Mouse (Mus musculus) liver, adult 2 months (tissue): ENCODE results near the gene Zcchc4. TPM values are rescaled to one million over a fixed set of nuclear protein-coding genes. Genes with fewer than 3 reads are reported as not detected.

ENCODE experiments used
- DNase-seq: peaks from one replicate; pipeline ENCODE4 v3.0.0-alpha.2; 2011; ENCODE audit warnings: low read depth, low spot score; ENCODE audit errors: extremely low read depth
- H3K27ac ChIP-seq: fragments of 200-500 bp; replicated peaks from 2 replicates; pipeline ENCODE4 v1.5.1; 2012; ENCODE audit warnings: low read depth, mild to moderate bottlenecking, control low read depth, inconsistent platforms, low read length; ENCODE audit not compliant: insufficient read depth
- H3K27me3 ChIP-seq: fragments of 200-500 bp; 2 replicates; pipeline ENCODE4 v1.6.1; 2012; ENCODE audit warnings: mild to moderate bottlenecking, moderate library complexity, low read length, inconsistent platforms; ENCODE audit not compliant: control insufficient read depth, insufficient read depth
- H3K36me3 ChIP-seq: fragments of 200-500 bp; 2 replicates; pipeline ENCODE4 v1.6.1; 2012; ENCODE audit warnings: low read length, inconsistent platforms; ENCODE audit not compliant: control insufficient read depth, insufficient read depth
- H3K4me1 ChIP-seq: fragments of 200-500 bp; 2 replicates; pipeline ENCODE4 v1.6.1; 2011; ENCODE audit warnings: low read length; ENCODE audit not compliant: control insufficient read depth, insufficient read depth
- H3K4me3 ChIP-seq: fragments of 200-500 bp; 2 replicates; pipeline ENCODE4 v1.5.1; 2011; ENCODE audit warnings: low read depth, mild to moderate bottlenecking, control low read depth, low read length, moderate library complexity; ENCODE audit not compliant: insufficient read depth
- H3K79me2 ChIP-seq: fragments of 200-500 bp; 2 replicates; pipeline ENCODE4 v1.6.1; 2012; ENCODE audit warnings: inconsistent platforms, mild to moderate bottlenecking, low read length, moderate library complexity; ENCODE audit not compliant: control insufficient read depth, insufficient read depth
- H3K9ac ChIP-seq: fragments of 200-500 bp; 2 replicates; pipeline ENCODE4 v1.6.1; 2012; ENCODE audit warnings: low read depth, mild to moderate bottlenecking, control low read depth, inconsistent platforms, low read length
- CTCF ChIP-seq: fragments of 200-500 bp; IDR thresholded peaks from 2 replicates; pipeline ENCODE4 v1.5.1; 2011; ENCODE audit warnings: low read depth, low read length, control low read depth
- POLR2A ChIP-seq: fragments of 200-500 bp; IDR thresholded peaks from 2 replicates; pipeline ENCODE4 v1.6.1; 2011; ENCODE audit warnings: low read length, control low read depth; ENCODE audit not compliant: insufficient read depth; ENCODE audit errors: extremely low read depth
- WGBS: fragments of 180-500 bp; shearing (Covaris S2); methylation state at CpG from one replicate; pipeline ENCODE4 v1.1.7; 2018; 5-methylcytosine and 5-hydroxymethylcytosine counted together
- polyA plus RNA-seq: library from polyadenylated mRNA; depleted of rRNA; stranded (reverse); fragments of >200 nt; gene quantifications from 2 replicates; pipeline ENCODE4 v1.2.3, GENCODE M21; 2012
- total RNA-seq: library from RNA; depleted of rRNA; stranded (reverse); fragments of >200 nt; gene quantifications from 2 replicates; pipeline ENCODE4 v1.2.3, GENCODE M21; 2014

Zcchc4 gene
- total and polyA plus RNA-seq, 2 experiments: 2.5 to 5.8 TPM

DNA sequence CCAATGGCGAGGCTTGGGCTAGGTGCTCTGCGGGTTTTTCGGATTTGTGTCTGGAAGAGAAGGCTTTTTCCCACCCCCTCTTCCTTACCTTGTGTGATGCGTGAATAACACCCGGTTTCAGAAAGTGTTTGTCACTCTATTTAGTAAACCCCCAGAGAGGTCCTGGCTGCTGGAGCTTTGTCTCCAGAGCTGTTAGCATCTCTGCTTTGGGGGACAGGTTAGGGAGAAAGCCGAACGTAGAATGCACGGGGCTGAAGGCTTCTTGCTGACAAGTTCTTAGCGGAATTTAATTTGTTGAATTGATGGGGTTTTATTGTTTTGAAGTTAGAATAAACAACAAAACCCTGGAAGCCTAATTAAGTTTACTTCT is 8.0 kb downstream of the Zcchc4 start:
- 1% methylated on average over 9 of the region's 9 CpGs for WGBS

DNA sequence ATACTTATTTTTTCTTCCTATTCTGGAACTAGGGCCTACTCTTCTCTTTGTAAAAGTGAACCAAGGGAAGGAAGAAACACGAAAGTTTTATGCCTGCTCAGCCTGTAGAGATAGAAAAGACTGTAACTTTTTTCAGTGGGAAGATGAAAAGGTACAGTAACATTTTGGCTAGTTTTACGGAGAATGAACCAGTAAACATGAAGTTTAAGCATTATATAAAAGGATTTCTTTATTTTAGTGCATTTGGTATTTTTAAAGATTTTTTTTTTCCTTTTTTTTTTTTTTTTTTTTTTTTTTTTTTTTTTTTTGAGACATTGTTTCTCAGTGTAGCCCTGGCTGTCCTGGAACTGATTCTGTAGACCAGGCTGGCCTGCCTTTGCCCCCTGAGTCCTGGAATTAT is 8.7 kb downstream of the Zcchc4 start:
- H3K79me2 ChIP-seq: no peaks in the 10 kb centered on the region
- H3K9ac ChIP-seq: no peak overlapping the region
- 94% methylated on average over 2 of the region's 2 CpGs for WGBS
- TF ChIP-seq POLR2A: no peak
- no peak for TF ChIP-seq CTCF
- no peak overlapping the region for H3K4me3 ChIP-seq
- H3K36me3 ChIP-seq: peaks cover 10% of the 10 kb centered on the region; the same call in 1 of the 2 replicates
- no peak overlapping the region for H3K27ac ChIP-seq
- no peaks in the 10 kb centered on the region for H3K27me3 ChIP-seq
- no peak for DNase-seq
- H3K4me1 ChIP-seq: no peaks in the 10 kb centered on the region

More for the DNA sequence above, 8.0 kb downstream of the Zcchc4 start:
- Histone ChIP-seq H3K79me2 (no peaks in the 10 kb centered on the region), H3K4me3 (peak overlapping the region; percentile 100), H3K9ac (peak overlapping the region; percentile 99), H3K27me3 (no peaks in the 10 kb centered on the region), H3K4me1 (no peaks in the 10 kb centered on the region), H3K27ac (peak overlapping the region; percentile 83), H3K36me3 (peaks cover 8% of the 10 kb centered on the region; the same call in 1 of the 2 replicates)
- TF ChIP-seq CTCF (no peak), POLR2A (no peak)
- no peak for DNase-seq

GRCm38 (mm10) chr5:52786556-52787322 is 11.5 kb downstream of the Zcchc4 start:
- Histone ChIP-seq H3K4me1 (no peaks in the 10 kb centered on the region), H3K4me3 (no peak overlapping the region), H3K27me3 (no peaks in the 10 kb centered on the region), H3K36me3 (peaks cover 10% of the 10 kb centered on the region; the same call in 1 of the 2 replicates), H3K79me2 (no peaks in the 10 kb centered on the region), H3K9ac (no peak overlapping the region), H3K27ac (no peak overlapping the region)
- WGBS: 78% methylated on average over 7 of the region's 7 CpGs
- no peak for TF ChIP-seq CTCF
- no peak for DNase-seq

GRCm38 (mm10) chr5:52793230-52793629 is 18.0 kb downstream of the Zcchc4 start:
- Histone ChIP-seq H3K36me3 (peaks cover 12% of the 10 kb centered on the region; the same call in 1 of the 2 replicates), H3K27me3 (no peaks in the 10 kb centered on the region), H3K27ac (no peak overlapping the region), H3K79me2 (no peaks in the 10 kb centered on the region), H3K4me3 (no peak overlapping the region), H3K4me1 (no peaks in the 10 kb centered on the region), H3K9ac (no peak overlapping the region)
- no peak for TF ChIP-seq POLR2A
- no peak for TF ChIP-seq CTCF
- DNase-seq: no peak
- 94% methylated on average over 9 of the region's 9 CpGs for WGBS

DNA sequence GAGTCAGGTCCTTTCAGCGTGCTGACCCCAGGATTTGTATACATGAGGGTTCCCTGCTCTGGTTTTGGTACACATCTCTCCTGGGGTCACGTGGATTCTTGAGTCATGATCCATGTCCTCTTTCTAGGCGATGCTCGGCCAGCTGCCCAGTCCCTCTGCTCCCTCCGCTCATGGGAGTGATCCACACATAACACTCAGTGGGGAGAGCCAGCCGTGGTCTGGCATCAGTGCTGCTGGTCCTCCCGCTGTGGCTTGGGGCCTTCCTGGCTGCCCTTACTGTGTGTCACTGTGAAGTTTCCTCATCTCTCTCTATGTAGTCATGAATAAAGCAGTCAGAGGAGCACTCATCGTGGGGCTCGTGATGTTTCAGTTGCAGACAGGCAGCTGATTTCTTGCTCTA is 18.9 kb downstream of the Zcchc4 start:
- no peaks in the 10 kb centered on the region for H3K79me2 ChIP-seq
- no peak overlapping the region for H3K4me3 ChIP-seq
- H3K4me1 ChIP-seq: no peaks in the 10 kb centered on the region
- DNase-seq: no peak
- no peak for TF ChIP-seq POLR2A
- no peak for TF ChIP-seq CTCF
- WGBS: 93% methylated on average over 9 of the region's 9 CpGs
- peaks cover 10% of the 10 kb centered on the region; the same call in 1 of the 2 replicates for H3K36me3 ChIP-seq
- H3K9ac ChIP-seq: no peak overlapping the region
- H3K27me3 ChIP-seq: no peaks in the 10 kb centered on the region
- H3K27ac ChIP-seq: no peak overlapping the region
